Mouse (Mus musculus) MEL-GATA-1-ER (cell line): Measurements from ENCODE around the gene Gm12184.
"Not testable (repeated sequence)": the region's sequence is repeated elsewhere in the genome, so short reads cannot be mapped to it uniquely, and the experiment has no call there.

Source experiments
- DNase-seq: peaks from one replicate; pipeline ENCODE4 v3.0.0-alpha.2; 2012; ENCODE audit warnings: low read depth; ENCODE audit errors: extremely low read depth

Gene Gm12184

GRCm38 (mm10) chr11:48801831-48802772 lies 24.4 kb downstream of the Gm12184 start:
- DNase-seq = no peak

- DNase-seq = peak; percentile 91
Observed at GRCm38 (mm10) chr11:48799921-48800701, 26.3 kb downstream of the Gm12184 start, which contains the start of gene Rack1. Gene Rack1, plus strand, starts transcription at chr11:48800332.

GRCm38 (mm10) chr11:48798984-48799920 lies 27.2 kb downstream of the Gm12184 start:
- DNase-seq = no peak

- no peak for DNase-seq
Observed at GRCm38 (mm10) chr11:48798308-48798707, 28.1 kb downstream of the Gm12184 start.

GRCm38 (mm10) chr11:48797287-48797686 lies 29.2 kb downstream of the Gm12184 start:
- DNase-seq = no peak

- DNase-seq = no peak
Observed at GRCm38 (mm10) chr11:48796290-48796689, 30.2 kb downstream of the Gm12184 start.

- DNase-seq = no peak
Observed at GRCm38 (mm10) chr11:48795221-48795620, 31.2 kb downstream of the Gm12184 start.

GRCm38 (mm10) chr11:48793184-48793583 lies 33.3 kb downstream of the Gm12184 start:
- DNase-seq = no peak

GRCm38 (mm10) chr11:48791894-48792293 lies 34.6 kb downstream of the Gm12184 start:
- not testable (repeated sequence) for DNase-seq

- no peak for DNase-seq
Observed at GRCm38 (mm10) chr11:48790946-48791345, 35.5 kb downstream of the Gm12184 start.

GRCm38 (mm10) chr11:48789973-48790823 lies 36.3 kb downstream of the Gm12184 start:
- peak; percentile 73 for DNase-seq

GRCm38 (mm10) chr11:48789215-48789614 lies 37.2 kb downstream of the Gm12184 start:
- no peak for DNase-seq

GRCm38 (mm10) chr11:48788311-48789089 lies 38.0 kb downstream of the Gm12184 start:
- DNase-seq = peak; percentile 83

GRCm38 (mm10) chr11:48787455-48788211 lies 38.8 kb downstream of the Gm12184 start:
- peak; percentile 86 for DNase-seq

GRCm38 (mm10) chr11:48782243-48782642 lies 44.2 kb downstream of the Gm12184 start:
- DNase-seq = no peak

GRCm38 (mm10) chr11:48779450-48779849 lies 47.0 kb downstream of the Gm12184 start:
- peak; percentile 66 for DNase-seq

GRCm38 (mm10) chr11:48777303-48777702 lies 49.2 kb downstream of the Gm12184 start:
- DNase-seq = no peak

GRCm38 (mm10) chr11:48776664-48777063 lies 49.8 kb downstream of the Gm12184 start:
- DNase-seq = peak; percentile 57
